Mouse (Mus musculus) heart, postnatal 10 days (tissue): ENCODE data around the gene Itgal. TPM values are rescaled to one million over a fixed set of nuclear protein-coding genes. Genes with fewer than 3 reads are reported as not detected.
A peak's percentile ranks its signal among the peaks of the same experiment; 100 is the strongest.
"Not testable (repeated sequence)": the region's sequence is repeated elsewhere in the genome, so short reads cannot be mapped to it uniquely, and the experiment has no call there.

Experiments
- DNase-seq, 2 experiments: peaks; one replicate each; pipeline ENCODE4 v3.0.0; 2021
- intact Hi-C: fragments of 180-260 bp; cut with DNase I; formaldehyde crosslinking; loops from one replicate; pipeline ENCODE4 v1.15.1; 2025
- total RNA-seq, 2 experiments: library from RNA; stranded (reverse); gene quantifications; 2 replicates each; pipeline ENCODE4 v1.2.3; 2021

Itgal gene
- total RNA-seq, 2 experiments from 2014 or later, result 2.8 to 3.7 TPM

DNA sequence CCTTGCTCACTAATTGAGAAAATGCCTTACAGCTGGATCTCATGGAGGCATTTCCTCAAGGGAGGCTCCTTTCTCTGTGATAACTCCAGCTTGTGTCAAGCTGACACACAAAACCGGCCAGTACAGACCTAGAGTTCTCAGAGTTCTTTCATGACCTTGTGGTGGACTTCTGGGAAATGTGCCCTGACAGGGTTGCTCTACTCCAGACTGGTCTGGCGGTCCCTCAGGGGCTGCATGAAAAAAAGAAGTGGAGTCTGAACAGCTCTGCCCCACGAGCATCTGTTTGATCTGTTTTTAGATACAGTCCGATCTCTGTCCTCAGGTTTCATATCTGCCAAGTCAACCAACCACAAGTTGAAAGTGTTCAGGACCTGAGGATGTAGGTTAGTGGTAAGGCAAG is 41.6 kb downstream of the Itgal start:
- intact Hi-C loops, result no loop called here
- no peak for DNase-seq

DNA sequence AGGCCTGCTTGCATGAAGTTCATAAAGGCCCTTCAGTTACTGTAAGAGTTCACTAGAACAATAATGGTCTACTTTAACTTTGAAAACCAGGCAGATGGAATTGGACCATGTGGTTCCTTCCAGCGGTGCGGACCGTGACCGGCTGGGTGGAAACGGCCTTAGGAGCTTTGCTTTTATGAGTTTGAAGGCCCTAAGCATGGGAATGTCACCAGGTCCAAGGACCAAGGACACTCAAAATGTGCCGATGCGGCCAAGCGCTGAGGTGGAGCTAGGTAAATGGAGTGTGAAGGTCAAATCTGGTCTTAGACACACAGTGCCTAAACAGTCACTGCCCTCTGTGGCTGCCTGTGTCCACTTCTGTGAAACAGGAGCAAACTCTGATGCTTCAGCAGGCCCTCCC is 45.3 kb downstream of the Itgal start:
- no peak for DNase-seq
- intact Hi-C loops, result loop anchor here (5.0 kb wide), 1 partner anchor 79 kb away; the partner anchor contains the start of gene Dctpp1

DNA sequence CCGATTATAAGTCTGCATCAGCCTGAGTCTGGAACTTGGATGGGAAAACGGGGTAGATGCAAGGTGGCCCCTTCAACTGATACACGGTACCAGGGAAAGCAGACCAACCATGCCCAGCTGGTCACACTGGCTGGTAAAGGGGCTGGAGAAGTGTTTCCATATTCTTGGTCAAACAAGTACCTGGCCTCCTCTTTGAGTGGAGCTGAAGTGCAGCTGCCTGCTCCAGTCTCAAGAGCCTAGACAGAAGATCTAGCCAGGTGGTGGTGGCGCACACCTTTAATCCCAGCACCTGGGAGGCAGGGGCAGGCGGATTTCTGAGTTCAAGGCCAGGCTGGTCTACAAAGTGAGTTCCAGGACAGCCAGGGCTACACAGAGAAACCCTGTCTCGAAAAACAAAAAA is 45.8 kb downstream of the Itgal start:
- intact Hi-C loops, result loop anchor here (2.0 to 5.0 kb wide), 2 partner anchors 33 to 80 kb away; partner anchors contain the start of gene Dctpp1
- DNase-seq, result not testable (repeated sequence)

DNA sequence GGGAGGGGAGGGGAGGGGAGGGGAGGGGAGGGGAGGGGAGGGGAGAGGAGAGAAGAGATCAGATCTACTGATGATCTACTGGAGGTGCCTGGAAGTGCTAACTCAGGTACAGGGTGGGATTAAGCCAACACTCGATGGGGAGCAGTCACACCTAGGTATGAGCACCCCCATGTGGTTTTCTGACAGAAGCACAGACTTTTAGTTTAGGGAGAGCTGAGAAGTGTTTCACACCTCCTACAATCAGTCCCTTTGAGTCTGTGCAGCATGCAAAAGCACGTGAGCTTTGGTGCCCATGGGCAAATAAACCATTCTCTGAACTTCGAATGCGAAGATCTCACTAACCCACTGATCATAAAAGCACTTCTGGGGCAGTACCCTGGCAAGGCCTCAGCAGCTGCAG is 46.3 kb downstream of the Itgal start:
- DNase-seq, result peak in 1 of 2 experiments; percentile 35
- intact Hi-C loops, result loop anchor here (2.0 to 5.0 kb wide), 2 partner anchors 34 to 80 kb away; partner anchors contain the start of gene Dctpp1

DNA sequence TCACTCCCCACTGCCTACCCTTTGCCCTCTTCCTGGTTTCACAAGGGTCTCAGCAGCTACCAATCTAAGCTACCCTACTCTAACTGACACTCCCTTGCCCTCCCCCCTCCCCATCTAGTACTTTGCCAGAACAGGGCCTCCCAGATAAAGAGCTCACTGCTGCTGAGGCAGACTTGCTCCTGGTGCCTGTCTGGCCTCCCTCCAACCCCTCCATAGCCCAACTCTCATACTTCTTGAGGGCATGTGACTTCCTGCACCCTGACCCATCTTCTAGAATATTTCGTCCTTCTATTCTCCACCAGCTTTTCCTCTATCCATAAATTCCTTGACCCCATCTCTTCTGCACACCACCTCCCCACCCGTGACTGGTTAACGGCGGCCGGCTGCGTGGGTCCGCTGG is 46.8 kb downstream of the Itgal start:
- intact Hi-C loops, result loop anchor here (2.0 to 5.0 kb wide), 2 partner anchors 34 to 81 kb away; partner anchors contain the start of gene Dctpp1
- no peak for DNase-seq

DNA sequence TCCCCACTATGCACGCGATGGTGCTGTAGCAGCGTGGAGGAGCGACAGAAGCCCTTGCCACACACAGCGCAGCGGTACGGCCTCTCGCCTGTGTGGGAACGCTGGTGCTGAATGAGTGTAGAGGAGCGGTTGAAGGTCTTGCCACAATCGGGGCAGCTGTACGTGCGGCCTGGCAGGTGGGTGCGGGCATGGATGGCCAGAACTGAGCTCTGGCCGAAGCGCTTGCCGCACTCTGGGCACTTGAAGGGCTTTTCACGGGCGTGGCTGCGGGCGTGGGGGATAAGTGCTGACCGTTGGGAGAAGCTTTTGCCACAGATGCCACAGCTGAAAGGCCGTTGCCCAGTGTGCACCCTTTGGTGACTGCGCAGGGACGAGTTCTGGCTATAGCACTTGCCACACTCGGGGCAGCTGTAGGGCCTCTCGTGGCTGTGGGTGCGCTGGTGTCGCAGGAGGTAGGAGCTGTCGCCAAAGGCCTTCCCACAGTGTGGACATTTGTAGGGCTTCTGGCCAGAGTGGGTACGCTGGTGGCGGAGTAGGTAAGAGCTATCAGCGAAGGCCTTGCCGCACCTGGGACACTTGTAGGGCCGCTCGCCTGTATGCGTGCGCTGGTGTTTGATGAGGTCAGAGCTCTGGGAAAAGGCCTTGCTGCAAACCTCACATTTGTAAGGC is 47.4 kb downstream of the Itgal start:
- peak in 1 of 2 experiments; percentile 16 for DNase-seq
- intact Hi-C loops, result loop anchor here (2.0 to 5.0 kb wide), 2 partner anchors 35 to 81 kb away; partner anchors contain the start of gene Dctpp1

DNA sequence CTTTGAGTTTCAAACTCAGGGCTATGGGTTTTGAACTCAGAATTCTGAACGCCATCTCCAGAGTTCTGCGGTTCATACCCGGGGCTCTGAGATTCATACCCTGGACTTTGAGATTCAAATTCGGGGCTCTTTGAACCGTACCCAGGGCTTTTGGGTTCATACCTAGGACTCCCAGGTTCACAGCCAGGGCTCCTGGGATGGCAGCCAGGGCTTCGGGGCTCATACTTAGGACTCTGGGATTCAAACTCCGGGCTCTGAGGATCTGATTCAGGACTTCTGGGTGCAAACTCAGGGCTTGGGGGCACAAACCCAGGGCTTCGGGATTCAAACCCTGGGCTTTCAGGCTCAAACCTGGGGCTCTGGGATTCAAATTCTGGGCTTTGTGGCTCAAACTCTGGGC is 48.3 kb downstream of the Itgal start:
- intact Hi-C loops, result loop anchor here (5.0 kb wide), 1 partner anchor 82 kb away; the partner anchor contains the start of gene Dctpp1

DNA sequence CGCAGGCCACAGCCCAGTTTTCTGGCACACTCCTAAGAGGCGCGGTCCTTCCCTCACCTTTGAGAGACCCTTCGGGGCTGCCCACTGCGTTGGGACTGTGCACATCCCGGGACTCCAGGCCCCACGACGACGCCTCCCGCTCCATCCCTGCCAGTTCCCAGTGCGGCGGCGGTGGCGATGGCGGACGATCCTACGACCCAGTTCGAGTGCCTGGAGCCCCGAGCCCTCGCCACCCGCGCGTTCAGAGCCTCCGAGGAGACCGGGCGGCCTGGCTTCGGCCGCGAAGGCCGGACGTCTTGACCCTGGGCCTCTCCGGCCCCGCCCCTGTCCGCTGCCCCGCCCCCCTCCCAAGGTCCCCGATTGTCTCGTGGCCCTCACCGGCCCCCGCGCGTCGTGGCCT is 49.0 kb downstream of the Itgal start:
- DNase-seq, result peak in 1 of 2 experiments; percentile 81
- intact Hi-C loops, result no loop called here

More for the DNA sequence above, 48.3 kb downstream of the Itgal start:
- peak in 1 of 2 experiments; percentile 31 for DNase-seq

DNA sequence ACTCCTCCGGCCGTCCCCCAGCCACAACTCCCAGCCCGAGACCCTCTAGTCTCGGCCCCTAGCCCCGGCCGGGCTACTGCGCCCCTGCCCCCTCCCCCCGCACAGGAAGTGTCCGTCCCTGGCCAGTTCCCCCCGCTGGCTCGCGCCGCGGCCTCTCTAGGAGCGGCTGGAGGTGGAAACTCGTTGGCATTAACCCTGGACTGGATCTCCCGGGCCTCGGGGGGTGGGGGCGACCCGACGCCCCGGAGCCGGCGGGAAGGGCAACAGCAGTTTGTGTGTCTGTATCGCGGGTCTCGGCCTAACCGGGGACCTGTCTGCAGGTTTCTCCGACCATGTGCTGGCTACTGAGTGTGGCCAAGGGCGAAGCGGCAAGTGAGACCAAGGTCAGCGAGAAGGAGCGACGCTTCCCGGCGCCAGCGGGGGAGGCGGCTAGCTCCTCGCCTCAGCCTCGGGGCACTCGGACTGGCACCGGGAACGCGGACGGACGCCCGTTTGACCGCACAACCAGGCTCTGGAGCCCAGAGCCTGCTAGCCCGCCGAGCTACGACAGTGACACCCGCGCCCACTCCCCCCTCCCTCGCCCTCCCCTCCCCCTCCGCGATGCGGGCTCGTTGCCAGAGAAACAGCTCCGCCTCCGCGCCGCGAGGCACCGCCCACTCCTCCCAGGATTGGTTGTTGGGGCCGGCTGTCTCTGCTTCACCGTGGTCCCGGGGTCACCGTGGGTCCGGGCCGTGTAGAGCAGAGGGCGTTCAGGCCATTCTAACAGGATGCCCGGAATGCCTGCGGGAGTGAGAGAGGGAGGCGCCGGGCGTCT is 49.7 kb downstream of the Itgal start, which contains the start of gene Zfp768:
TSS of gene Zfp768 (minus strand) at position 78 of the 814 bp plus-strand sequence.
- intact Hi-C loops, result no loop called here
- peak; percentile 96 to 98 for DNase-seq

DNA sequence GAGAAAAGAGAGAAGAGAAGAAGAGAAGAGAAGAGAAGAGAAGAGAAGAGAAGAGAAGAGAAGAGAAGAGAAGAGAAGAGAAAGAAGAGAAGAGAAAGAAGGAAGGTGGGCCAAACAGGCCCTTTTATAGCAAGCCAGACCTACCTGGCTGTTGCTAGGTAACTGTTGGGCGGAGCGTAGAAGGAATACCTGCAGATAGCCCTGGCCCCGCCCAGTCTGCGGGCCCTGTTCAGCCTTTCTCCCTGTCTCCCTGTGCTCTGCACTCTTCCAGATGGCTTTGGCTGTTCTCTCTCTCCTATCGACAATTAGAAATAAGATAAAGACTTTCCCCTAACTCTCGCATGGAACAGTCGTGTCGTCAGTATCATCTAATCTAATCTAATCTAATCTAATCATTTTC is 50.6 kb downstream of the Itgal start:
- intact Hi-C loops, result no loop called here
- DNase-seq, result peak in 1 of 2 experiments; percentile 35

DNA sequence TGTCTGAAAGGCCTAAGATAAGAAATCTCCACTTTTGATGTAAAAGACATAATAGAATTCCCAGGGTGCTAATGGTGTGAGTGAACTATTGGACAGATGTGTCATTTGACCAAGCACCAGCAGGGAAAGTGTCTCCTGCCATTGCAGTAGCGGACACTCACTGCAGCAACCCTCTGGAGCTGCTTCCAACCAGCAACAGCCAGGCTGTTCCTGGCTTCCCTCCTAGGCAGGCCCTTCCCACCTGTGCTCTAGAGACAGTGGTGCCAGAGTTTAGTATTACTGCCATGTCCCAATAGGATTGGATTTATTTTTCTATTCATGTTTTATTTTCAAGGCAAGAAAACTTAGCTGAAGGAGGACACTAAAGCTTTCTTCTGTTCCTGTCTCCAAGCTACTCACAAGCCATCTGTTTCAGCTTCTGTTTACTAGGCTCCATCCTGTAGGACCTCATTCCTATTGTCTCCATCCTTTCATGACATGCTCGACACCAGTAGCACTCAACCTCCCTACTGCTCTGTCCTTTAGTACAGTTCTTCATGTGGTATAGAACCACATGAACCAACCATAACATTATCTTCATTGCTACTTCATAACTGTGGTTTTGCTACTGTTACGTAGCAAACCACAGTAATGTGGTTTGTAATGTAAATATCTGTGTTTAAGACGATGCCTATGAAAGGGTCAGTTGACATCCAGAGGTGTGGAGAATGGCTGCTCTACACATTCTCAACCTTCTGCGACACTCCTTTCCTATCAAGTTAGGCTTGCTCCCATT is 55.4 kb downstream of the Itgal start:
- DNase-seq, result no peak
- intact Hi-C loops, result no loop called here

DNA sequence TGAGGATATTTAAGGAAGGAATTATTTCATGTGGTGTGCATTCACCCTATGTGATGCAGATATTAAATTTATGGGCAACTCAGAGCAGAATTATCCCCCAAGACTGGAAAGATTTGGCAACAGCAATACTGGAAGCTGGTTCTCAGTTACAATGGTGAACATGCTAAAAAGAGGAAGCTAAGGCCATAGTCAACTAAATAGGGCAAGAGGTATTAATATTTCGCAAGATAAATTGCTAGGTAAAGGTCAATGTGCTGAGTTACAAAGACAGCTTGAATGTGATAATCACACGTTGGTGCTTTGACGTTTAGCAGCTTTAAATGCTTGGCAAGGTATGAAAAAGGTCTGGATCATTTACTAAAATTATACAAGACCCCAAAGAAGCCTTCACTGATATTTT is 59.7 kb downstream of the Itgal start:
- no peak for DNase-seq
- intact Hi-C loops, result no loop called here

DNA sequence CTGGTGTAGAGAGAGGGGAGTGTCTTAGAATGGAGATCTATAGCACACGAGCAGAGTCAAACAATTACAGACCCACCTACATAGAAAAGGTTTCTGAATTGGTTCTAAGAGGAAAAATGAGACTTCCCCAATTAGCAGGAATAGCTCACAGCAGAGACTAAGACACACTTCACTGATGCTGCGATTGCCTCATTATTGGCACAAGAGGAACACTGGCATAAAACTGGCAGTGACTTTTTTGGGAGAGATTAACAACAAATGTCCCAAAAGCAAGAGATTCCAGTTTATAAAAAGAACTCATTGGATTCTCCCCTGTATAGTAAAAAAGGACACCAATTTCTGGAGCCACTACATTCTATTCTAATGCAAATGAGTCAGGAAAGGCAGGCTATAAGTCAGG is 61.8 kb downstream of the Itgal start:
- no peak for DNase-seq
- intact Hi-C loops, result no loop called here

DNA sequence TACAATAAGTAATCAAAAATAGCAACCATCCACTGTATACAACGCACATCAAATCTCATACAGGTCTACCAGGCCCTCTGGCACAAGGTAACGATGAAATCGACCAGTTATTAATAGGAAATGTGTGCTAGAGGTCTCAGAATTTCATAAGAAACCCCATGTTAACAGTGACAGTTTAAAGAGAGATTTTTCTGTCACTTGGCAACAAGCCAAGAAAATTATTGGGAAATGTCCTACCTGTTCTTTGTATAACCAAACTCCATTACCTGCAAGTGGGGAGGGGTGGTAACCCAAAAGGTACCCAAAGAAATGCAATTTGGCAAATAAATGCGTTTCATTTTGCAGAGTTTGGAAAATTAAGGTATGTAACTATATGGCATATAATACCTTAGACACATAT is 62.4 kb downstream of the Itgal start:
- intact Hi-C loops, result no loop called here
- DNase-seq, result no peak

DNA sequence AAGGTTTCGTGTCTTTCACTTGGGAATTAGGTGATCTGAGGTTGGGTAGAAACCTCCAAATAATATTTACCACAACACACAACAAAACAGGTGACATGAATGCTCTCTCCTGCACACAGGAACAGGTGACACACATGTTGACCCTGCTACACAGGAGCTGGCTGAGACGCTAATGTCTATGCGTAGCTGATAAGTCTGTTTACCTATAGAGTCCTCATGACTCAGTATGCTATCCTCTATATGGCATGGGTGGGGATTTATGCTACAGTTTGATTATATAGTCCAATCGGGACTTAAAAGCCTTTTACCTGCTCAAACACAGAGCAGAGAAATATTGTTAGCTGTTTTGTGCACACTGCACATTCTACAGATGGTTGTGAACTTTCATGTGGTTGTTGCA is 64.2 kb downstream of the Itgal start:
- DNase-seq, result no peak
- intact Hi-C loops, result loop anchor here (5.0 kb wide), 1 partner anchor 47 kb away; the partner anchor contains the start of gene Zfp764

DNA sequence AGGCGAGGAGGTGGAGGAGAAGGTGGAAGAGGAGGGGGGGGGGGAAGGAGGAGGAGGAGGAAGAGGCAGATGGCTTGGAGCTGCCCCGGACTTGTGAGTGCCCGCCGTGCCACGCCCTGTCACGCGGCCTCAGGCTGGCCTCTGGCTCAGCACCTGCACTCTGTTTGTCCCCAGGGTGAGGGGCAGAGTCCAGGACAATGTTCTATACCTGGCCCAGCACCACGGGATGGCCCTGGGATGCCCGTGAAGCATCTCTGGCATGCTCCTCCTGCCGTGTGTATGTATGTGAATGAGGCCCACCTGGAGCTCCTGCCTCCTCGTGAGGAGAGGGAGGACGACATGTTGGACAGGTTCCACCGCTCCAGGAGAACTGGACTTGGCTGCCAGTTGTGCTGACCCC is 65.4 kb downstream of the Itgal start:
- DNase-seq, result no peak
- intact Hi-C loops, result loop anchor here (5.0 kb wide), 1 partner anchor 46 kb away; the partner anchor contains the start of gene Zfp764

DNA sequence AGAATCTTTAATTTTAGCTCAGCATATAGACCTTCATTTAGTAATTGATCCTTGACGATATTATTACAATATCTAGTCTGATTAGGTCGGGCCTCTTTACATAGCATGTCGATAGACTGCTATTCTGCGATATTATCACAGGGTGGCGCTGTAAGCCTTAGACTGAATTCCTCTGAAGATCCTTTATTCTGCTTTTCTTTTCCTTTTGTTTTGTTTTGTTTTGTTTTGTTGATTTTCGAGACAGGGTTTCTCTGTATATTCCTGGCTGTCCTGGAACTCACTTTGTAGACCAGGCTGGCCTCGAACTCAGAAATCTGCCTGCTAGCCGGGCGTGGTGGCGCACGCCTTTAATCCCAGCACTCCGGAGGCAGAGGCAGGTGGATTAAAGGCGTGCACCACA is 66.4 kb downstream of the Itgal start:
- peak in 1 of 2 experiments; percentile 55 for DNase-seq

DNA sequence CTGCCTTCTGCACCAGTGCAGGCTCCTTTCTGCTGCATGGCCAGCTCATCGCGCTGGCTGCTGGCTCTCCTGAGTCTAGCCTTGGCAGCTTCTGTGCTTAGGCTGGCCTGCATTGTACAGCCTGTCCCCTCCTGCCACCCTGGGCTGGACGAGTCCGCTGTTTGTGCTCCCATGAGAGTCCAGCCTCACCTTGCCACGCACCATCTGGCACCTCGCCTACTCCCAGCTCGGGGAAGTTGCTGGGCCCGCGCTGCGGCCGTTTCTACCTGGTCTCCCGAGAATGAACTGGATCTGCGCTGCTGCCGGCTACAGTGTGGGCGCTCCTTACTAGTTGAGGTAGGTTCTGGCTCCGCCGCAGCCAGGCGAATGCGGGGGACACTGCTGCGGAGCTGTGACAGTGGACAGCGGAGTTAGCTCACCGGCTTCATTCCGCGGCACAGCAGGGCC is 67.4 kb downstream of the Itgal start:
- intact Hi-C loops, result loop anchor here (2.0 to 5.0 kb wide), 2 partner anchors 44 to 135 kb away; partner anchors contain the start of gene Zfp764
- DNase-seq, result peak in 1 of 2 experiments; percentile 40

More for the DNA sequence above, 66.4 kb downstream of the Itgal start:
- intact Hi-C loops, result loop anchor here (2.0 to 5.0 kb wide), 2 partner anchors 45 to 136 kb away; partner anchors contain the start of gene Zfp764

DNA sequence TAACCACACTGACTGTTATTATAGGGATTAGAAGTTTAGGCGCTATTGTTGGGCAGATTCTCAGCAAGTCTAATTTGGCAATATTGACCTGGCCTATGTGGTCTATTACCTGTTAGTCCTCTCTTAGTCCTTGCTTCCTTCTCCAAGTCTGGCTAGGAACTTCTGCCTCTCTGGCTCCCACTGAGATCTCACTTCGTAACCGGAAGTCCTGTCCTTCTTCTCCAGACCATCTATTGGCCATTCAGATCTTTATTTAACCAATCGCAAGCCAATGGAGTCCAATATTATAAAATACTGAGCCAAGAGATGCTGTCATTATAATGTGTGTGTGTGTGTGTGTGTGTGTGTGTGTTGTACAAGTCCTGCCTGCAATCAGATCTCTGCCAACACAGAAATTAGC is 68.1 kb downstream of the Itgal start:
- intact Hi-C loops, result loop anchor here (5.0 kb wide), 1 partner anchor 43 kb away; the partner anchor contains the start of gene Zfp764

DNA sequence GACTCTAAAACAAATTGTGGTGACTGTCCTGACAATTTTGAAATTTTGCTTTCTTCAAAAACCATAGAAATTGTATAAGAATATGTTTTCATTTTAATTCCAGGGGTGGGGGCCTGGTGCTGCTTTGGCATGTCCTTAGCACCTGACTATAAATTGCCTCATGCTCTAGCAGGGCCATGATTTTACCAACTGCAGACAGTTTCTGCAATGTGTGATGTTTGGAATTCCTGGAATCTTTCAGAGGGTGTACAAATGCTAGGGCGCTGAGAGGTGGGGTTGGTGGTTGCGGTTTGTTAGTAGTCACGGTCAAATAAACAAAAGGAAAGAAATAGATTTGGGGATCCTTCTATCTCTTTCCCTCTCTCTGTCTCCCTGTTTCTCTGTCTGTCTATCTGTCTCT is 70.2 kb downstream of the Itgal start:
- DNase-seq, result no peak
- intact Hi-C loops, result no loop called here

More for the DNA sequence above, 68.1 kb downstream of the Itgal start:
- peak in 1 of 2 experiments; percentile 37 for DNase-seq
